9 mouse cellular contexts compared by ENCODE assay signal in the genomic region with DNA sequence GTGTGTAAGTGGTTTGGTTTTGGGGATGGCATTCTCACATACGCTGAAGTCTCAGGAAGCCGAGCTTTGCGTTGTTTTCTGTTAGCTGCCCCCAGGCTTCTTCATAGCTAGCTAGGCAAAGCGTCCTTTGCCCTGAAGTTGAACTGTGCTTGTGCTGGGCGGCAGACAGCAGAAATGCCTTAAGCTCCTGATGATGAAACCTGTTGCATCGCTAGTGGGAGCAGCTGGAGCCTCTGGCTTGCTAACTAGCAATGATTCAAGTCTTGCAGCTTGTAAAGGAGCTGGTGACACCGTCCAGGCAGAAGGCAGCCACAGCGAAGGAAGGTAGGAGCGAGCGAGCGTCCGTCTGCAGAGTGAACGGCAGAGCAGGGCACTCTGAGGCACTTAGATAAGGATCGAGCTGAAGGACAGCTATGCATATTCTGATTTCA. TPM values are rescaled to one million over a fixed set of nuclear protein-coding genes. Genes with fewer than 3 reads are reported as not detected.
DNase-seq lines count a peak whose midpoint lies in the region; ATAC-seq and TF ChIP-seq lines count a peak whose summit lies in the region.
"Had no signal": no experiment of that assay in that cellular context is flagged by ENCODE, and none has a peak within 500 bp of the region (broad histone marks: within the 10 kb centered on the region; RNA-seq: fewer than 3 reads in every experiment).

No protein-coding gene starts in this region.

- H3K36me3 ChIP-seq in liver, embryonic 14.5 days (replicated peaks; ENCODE audit: control insufficient read depth, insufficient read depth, low read depth), result no peaks in the 10 kb centered on the region

- H3K27me3 ChIP-seq in liver, embryonic 14.5 days (ENCODE audit: control insufficient read depth, insufficient read depth, low read length), result no peaks in the 10 kb centered on the region
- H3K27me3 ChIP-seq: midbrain, embryonic 12.5 days had no signal

- WGBS in liver, embryonic 14.5 days (ENCODE audit: insufficient replicate concordance), result 42% methylated on average over 14 of the region's 14 CpGs

- TF ChIP-seq CTCF in liver, embryonic 14.5 days (IDR thresholded peaks at IDR 0.05; ENCODE audit: low read depth), result no peak

- no peak overlapping the region for H3K9ac ChIP-seq in liver, embryonic 14.5 days (replicated peaks)
- H3K9ac ChIP-seq: midbrain, embryonic 12.5 days had no signal

- peak overlapping the region; percentile 26; the same call in 1 of the 2 replicates for H3K4me2 ChIP-seq in liver, embryonic 14.5 days (ENCODE audit: low read depth)
- H3K4me2 ChIP-seq: midbrain, embryonic 12.5 days had no signal

- TF ChIP-seq EP300 in liver, embryonic 14.5 days (IDR thresholded peaks at IDR 0.05; ENCODE audit: low read depth), result no peak

- H3K4me1 ChIP-seq in liver, embryonic 14.5 days (replicated peaks; ENCODE audit: control insufficient read depth in 2 of 2, insufficient read depth in 2 of 2, low read length in 1 of 2), result peaks cover 10 to 15% of the 10 kb centered on the region in 2 experiments

- ATAC-seq in liver, embryonic 14.5 days (ENCODE audit: insufficient read depth), result no peak

- peak; percentile 52 for DNase-seq in embryo, embryonic 10 days (ENCODE audit: low spot score)
- DNase-seq in embryo, embryonic 9.5 days (ENCODE audit: extremely low spot score), result no peak
- peak; percentile 49 for DNase-seq in adrenal gland, postnatal 14 days
- DNase-seq in heart, postnatal 4 days, result peak; percentile 13
- no peak for DNase-seq in liver, embryonic 14.5 days (ENCODE audit: low read depth in 3 of 3, low spot score in 3 of 3)
- DNase-seq in retina, adult 2 months (ENCODE audit: low read depth, low spot score), result peak; percentile 38
- no peak for DNase-seq in gastrocnemius, postnatal 10 days
- DNase-seq in natural killer cell, adult 2 months (ENCODE audit: low spot score in 2 of 2), result no peak

- H3K4me3 ChIP-seq in liver, embryonic 14.5 days (ENCODE audit: insufficient read depth in 1 of 2, low read depth in 2 of 2, low read length in 2 of 2), result no peak overlapping the region
- H3K4me3 ChIP-seq: midbrain, embryonic 12.5 days had no signal

- no peak overlapping the region for H3K27ac ChIP-seq in liver, embryonic 14.5 days
- H3K27ac ChIP-seq: midbrain, embryonic 12.5 days had no signal

- H3K9me3 ChIP-seq in liver, embryonic 14.5 days (ENCODE audit: control insufficient read depth, low read length), result no peaks in the 10 kb centered on the region
- H3K9me3 ChIP-seq: midbrain, embryonic 12.5 days had no signal

RNA-seq across cellular contexts. Expression of a gene that starts 30.1 kb away (rescaled TPM):
- 28.8 and 29.2 TPM in 2 replicates for total RNA-seq in adrenal gland, postnatal 14 days (2021)
- 10 to 100 TPM; 20.3 to 20.6 TPM for total RNA-seq in heart, postnatal 4 days (2021)
- 2.4 and 3.3 TPM in 2 replicates for polyA plus RNA-seq in liver, embryonic 14.5 days (2012; rRNA removed)
- polyA plus RNA-seq in liver, embryonic 14.5 days (2014; fragmentation: Nextera tagmentation; extraction: Ambion mirVana), result 2.8 and 3.0 TPM in 2 replicates
- total RNA-seq in gastrocnemius, postnatal 10 days (2021), result 10 to 100 TPM in 1 of 2 experiments, 1 to 10 TPM in 1; 8.9 to 11.4 TPM

Comparison
In these comparisons a context has a peak if more than half of its experiments do, and no peak if none do; other contexts are left out.
1. DNase-seq: peak in embryo, embryonic 10 days (single experiment), adrenal gland, postnatal 14 days (single experiment), heart, postnatal 4 days (single experiment) and retina, adult 2 months (single experiment); none in embryo, embryonic 9.5 days (single experiment), liver, embryonic 14.5 days (0 of 3), gastrocnemius, postnatal 10 days (single experiment) and natural killer cell, adult 2 months (0 of 2).